Mouse (Mus musculus) heart, embryonic 16.5 days (tissue): ENCODE measurements at regions not wholly inside any gene's neighbourhood (a gene's known extent, or its start where the extent isn't known, plus 50 kb on each side); places are given as distances from the start of the nearest gene placed in this dataset.

Experiments used
- ATAC-seq: fragments of 200-750 bp; cut with Nextera tagmentation; replicated peaks from 2 replicates; pipeline ENCODE4 v1.8.0; 2017; ENCODE audit warnings: moderate number of reproducible peaks; ENCODE audit not compliant: insufficient read depth, low FRiP score; ENCODE audit errors: extremely low read depth
- H3K27ac ChIP-seq: fragments of 300-500 bp; sonication (generic); 2 replicates; pipeline ENCODE4 v1.5.1; 2014; ENCODE audit warnings: mild to moderate bottlenecking, low read length, control low read depth, moderate library complexity
- H3K27me3 ChIP-seq: fragments of 300-500 bp; sonication (generic); 2 replicates; pipeline ENCODE4 v1.6.1; 2014; ENCODE audit warnings: low read length, mixed read lengths; ENCODE audit not compliant: control insufficient read depth, insufficient read depth
- H3K36me3 ChIP-seq: fragments of 300-500 bp; sonication (generic); 2 replicates; pipeline ENCODE4 v1.6.1; 2014; ENCODE audit not compliant: control insufficient read depth, insufficient read depth
- H3K4me1 ChIP-seq: fragments of 300-500 bp; sonication (generic); 2 replicates; pipeline ENCODE4 v1.6.1; 2014; ENCODE audit warnings: low read length, mixed read lengths; ENCODE audit not compliant: control insufficient read depth, insufficient read depth
- H3K4me2 ChIP-seq: fragments of 300-500 bp; sonication (generic); 2 replicates; pipeline ENCODE4 v1.6.1; 2014; ENCODE audit warnings: low read depth, mild to moderate bottlenecking, control low read depth, low read length
- H3K4me3 ChIP-seq: fragments of 300-500 bp; sonication (generic); 2 replicates; pipeline ENCODE4 v1.5.1; 2014; ENCODE audit warnings: mild to moderate bottlenecking, control low read depth, low read length
- H3K9ac ChIP-seq: fragments of 300-500 bp; sonication (generic); 2 replicates; pipeline ENCODE4 v1.6.1; 2014; ENCODE audit warnings: low read length, control low read depth
- H3K9me3 ChIP-seq: fragments of 300-500 bp; sonication (generic); replicated peaks from 2 replicates; pipeline ENCODE4 v1.6.1; 2016; ENCODE audit warnings: low read length; ENCODE audit not compliant: control insufficient read depth
- WGBS: fragments of 180-500 bp; shearing (Covaris S2); extraction: QIAGEN DNeasy Blood & Tissue Kit; methylation state at CpG from one replicate; pipeline ENCODE4 v1.1.7; 2014; 5-methylcytosine and 5-hydroxymethylcytosine counted together

GRCm38 (mm10) chr8:11909146-11909545 lies 68.9 kb downstream of the Tex29 start:
- peaks cover 5% of the 10 kb centered on the region; the same call in 1 of the 2 replicates for H3K27me3 ChIP-seq
- WGBS, result 61% methylated on average over 3 of the region's 3 CpGs
- no peak overlapping the region for H3K9ac ChIP-seq
- no peak overlapping the region for H3K4me2 ChIP-seq
- no peaks in the 10 kb centered on the region for H3K36me3 ChIP-seq
- no peaks in the 10 kb centered on the region for H3K9me3 ChIP-seq
- no peak overlapping the region for H3K4me3 ChIP-seq
- H3K4me1 ChIP-seq, result no peaks in the 10 kb centered on the region
- no peak for ATAC-seq
- no peak overlapping the region for H3K27ac ChIP-seq

GRCm38 (mm10) chr8:11911639-11912450 lies 71.6 kb downstream of the Tex29 start:
- H3K9me3 ChIP-seq, result no peaks in the 10 kb centered on the region
- H3K4me1 ChIP-seq, result peaks cover 2% of the 10 kb centered on the region; the same call in 1 of the 2 replicates
- H3K36me3 ChIP-seq, result no peaks in the 10 kb centered on the region
- no peak overlapping the region for H3K9ac ChIP-seq
- H3K4me2 ChIP-seq, result no peak overlapping the region
- H3K27ac ChIP-seq, result no peak overlapping the region
- H3K4me3 ChIP-seq, result no peak overlapping the region
- peaks cover 6% of the 10 kb centered on the region for H3K27me3 ChIP-seq
- WGBS, result 65% methylated on average over 18 of the region's 18 CpGs
- ATAC-seq, result no peak

- no peaks in the 10 kb centered on the region for H3K36me3 ChIP-seq
- H3K4me1 ChIP-seq, result peaks cover 2% of the 10 kb centered on the region; the same call in 1 of the 2 replicates
- no peak overlapping the region for H3K4me3 ChIP-seq
- no peak for ATAC-seq
- no peaks in the 10 kb centered on the region for H3K9me3 ChIP-seq
- no peak overlapping the region for H3K4me2 ChIP-seq
- H3K27ac ChIP-seq, result no peak overlapping the region
- 81% methylated on average over 17 of the region's 17 CpGs for WGBS
- H3K27me3 ChIP-seq, result peaks cover 7% of the 10 kb centered on the region
- no peak overlapping the region for H3K9ac ChIP-seq
Measured at GRCm38 (mm10) chr8:11912451-11913128, 72.3 kb downstream of the Tex29 start.

- Histone ChIP-seq H3K4me2 (no peak overlapping the region), H3K27ac (no peak overlapping the region), H3K9ac (no peak overlapping the region), H3K4me3 (no peak overlapping the region), H3K4me1 (peaks cover 2% of the 10 kb centered on the region; the same call in 1 of the 2 replicates), H3K36me3 (no peaks in the 10 kb centered on the region), H3K9me3 (no peaks in the 10 kb centered on the region), H3K27me3 (peaks cover 7% of the 10 kb centered on the region)
- no peak for ATAC-seq
- 68% methylated on average over 12 of the region's 12 CpGs for WGBS
Measured at GRCm38 (mm10) chr8:11913129-11913900, 73.0 kb downstream of the Tex29 start.

- no peak for ATAC-seq
Measured at GRCm38 (mm10) chr8:11914131-11914530, 73.9 kb downstream of the Tex29 start.

GRCm38 (mm10) chr8:11914681-11915474 lies 74.6 kb downstream of the Tex29 start:
- H3K4me2 ChIP-seq, result peak overlapping the region; percentile 37
- H3K9ac ChIP-seq, result 0 out of 2 replicates have a peak overlapping the region, but pooled peaks have one; percentile 16
- H3K36me3 ChIP-seq, result no peaks in the 10 kb centered on the region
- no peak for ATAC-seq
- H3K4me3 ChIP-seq, result no peak overlapping the region
- H3K4me1 ChIP-seq, result peaks cover 2% of the 10 kb centered on the region; the same call in 1 of the 2 replicates
- no peaks in the 10 kb centered on the region for H3K9me3 ChIP-seq
- WGBS, result 49% methylated on average over 19 of the region's 19 CpGs
- no peak overlapping the region for H3K27ac ChIP-seq
- peaks cover 7% of the 10 kb centered on the region for H3K27me3 ChIP-seq

More at GRCm38 (mm10) chr8:11914131-11914530, 73.9 kb downstream of the Tex29 start:
- Histone ChIP-seq H3K4me2 (no peak overlapping the region), H3K27ac (no peak overlapping the region), H3K4me1 (peaks cover 2% of the 10 kb centered on the region; the same call in 1 of the 2 replicates), H3K36me3 (no peaks in the 10 kb centered on the region), H3K4me3 (no peak overlapping the region), H3K9me3 (no peaks in the 10 kb centered on the region), H3K27me3 (peaks cover 7% of the 10 kb centered on the region), H3K9ac (no peak overlapping the region)
- WGBS, result 67% methylated on average over 7 of the region's 7 CpGs

GRCm38 (mm10) chr8:11915721-11916120 lies 75.4 kb downstream of the Tex29 start:
- H3K4me3 ChIP-seq, result no peak overlapping the region
- H3K36me3 ChIP-seq, result no peaks in the 10 kb centered on the region
- H3K27me3 ChIP-seq, result peaks cover 7% of the 10 kb centered on the region
- H3K4me1 ChIP-seq, result peaks cover 2% of the 10 kb centered on the region; the same call in 1 of the 2 replicates
- no peaks in the 10 kb centered on the region for H3K9me3 ChIP-seq
- ATAC-seq, result no peak
- no peak overlapping the region for H3K4me2 ChIP-seq
- no peak overlapping the region for H3K27ac ChIP-seq
- 84% methylated on average over 11 of the region's 11 CpGs for WGBS
- H3K9ac ChIP-seq, result no peak overlapping the region

- 56% methylated on average over 2 of the region's 2 CpGs for WGBS
- H3K4me1 ChIP-seq, result peaks cover 6% of the 10 kb centered on the region; the same call in 1 of the 2 replicates
- H3K27ac ChIP-seq, result no peak overlapping the region
- no peak for ATAC-seq
- no peak overlapping the region for H3K4me2 ChIP-seq
- no peaks in the 10 kb centered on the region for H3K36me3 ChIP-seq
- H3K4me3 ChIP-seq, result no peak overlapping the region
- peaks cover 2% of the 10 kb centered on the region; the same call in 1 of the 2 replicates for H3K27me3 ChIP-seq
- 0 out of 2 replicates have a peak, but pooled peaks cover 2% of the 10 kb centered on the region for H3K9me3 ChIP-seq
- no peak overlapping the region for H3K9ac ChIP-seq
Measured at GRCm38 (mm10) chr8:11919876-11920275, 79.6 kb downstream of the Tex29 start.
